Mouse (Mus musculus) T-helper 17 cell (primary cell): ENCODE results near the gene Hnrnpd.

ENCODE experiments used
- in situ Hi-C, 2 experiments: fragments of 300-600 bp; cut with MboI, MseI; formaldehyde crosslinking; loops; 1 replicate in 1 of 2; 2 replicates in 1 of 2; pipeline ENCODE4 v1.15.1; 2025; ENCODE audit warnings: high pct_unique_total_duplicates in 2 of 2

The Hnrnpd gene

GRCm38 (mm10) chr5:99973941-99974340 is 4.8 kb downstream of the Hnrnpd start:
- in situ Hi-C loops = loop anchor here in 1 of 2 experiments (10.0 to 25.0 kb wide), 2 partner anchors 451 to 838 kb away; partner anchors contain the start of gene Abraxas1

- in situ Hi-C loops = loop anchor here in 1 of 2 experiments (25.0 kb wide), 1 partner anchor 852 kb away; the partner anchor contains the start of gene Abraxas1
These were observed 18.8 kb downstream of the Hnrnpd start for GRCm38 (mm10) chr5:99959960-99960359.

GRCm38 (mm10) chr5:99959236-99959936 is 19.4 kb downstream of the Hnrnpd start:
- in situ Hi-C loops = loop anchor here in 1 of 2 experiments (25.0 kb wide), 1 partner anchor 853 kb away; the partner anchor contains the start of gene Abraxas1

- in situ Hi-C loops = loop anchor here in 1 of 2 experiments (25.0 kb wide), 1 partner anchor 854 kb away; the partner anchor contains the start of gene Abraxas1
These were observed 20.1 kb downstream of the Hnrnpd start for GRCm38 (mm10) chr5:99958666-99959065.

- in situ Hi-C loops = loop anchor here in 1 of 2 experiments (25.0 kb wide), 1 partner anchor 858 kb away; the partner anchor contains the start of gene Abraxas1
These were observed 24.9 kb downstream of the Hnrnpd start for GRCm38 (mm10) chr5:99953883-99954282.

- in situ Hi-C loops = loop anchor here in 1 of 2 experiments (25.0 kb wide), 1 partner anchor 860 kb away; the partner anchor contains the start of gene Abraxas1
These were observed 26.2 kb downstream of the Hnrnpd start for GRCm38 (mm10) chr5:99952513-99952912.

GRCm38 (mm10) chr5:99941776-99942502 is 36.8 kb downstream of the Hnrnpd start:
- in situ Hi-C loops = loop anchor here in 1 of 2 experiments (10.0 kb wide), 1 partner anchor 1843 kb away; no protein-coding TSS in a partner anchor

GRCm38 (mm10) chr5:99941273-99941672 is 37.5 kb downstream of the Hnrnpd start:
- in situ Hi-C loops = loop anchor here in 1 of 2 experiments (10.0 kb wide), 1 partner anchor 1844 kb away; no protein-coding TSS in a partner anchor

GRCm38 (mm10) chr5:99939440-99939839 is 39.3 kb downstream of the Hnrnpd start:
- in situ Hi-C loops = no loop called here

- in situ Hi-C loops = no loop called here
These were observed 46.8 kb downstream of the Hnrnpd start for GRCm38 (mm10) chr5:99931910-99932309.

- in situ Hi-C loops = loop anchor here (5.0 to 10.0 kb wide), 2 partner anchors 297 to 314 kb away; no protein-coding TSS in a partner anchor
These were observed 50.8 kb downstream of the Hnrnpd start for GRCm38 (mm10) chr5:99927951-99928350.

GRCm38 (mm10) chr5:99922033-99922432 is 56.7 kb downstream of the Hnrnpd start:
- in situ Hi-C loops = loop anchor here in 1 of 2 experiments (10.0 kb wide), 1 partner anchor 303 kb away; no protein-coding TSS in a partner anchor

- in situ Hi-C loops = no loop called here
These were observed 63.2 kb downstream of the Hnrnpd start for GRCm38 (mm10) chr5:99915494-99915893.

GRCm38 (mm10) chr5:99906181-99906956 is 72.4 kb downstream of the Hnrnpd start, which contains the start of gene Vamp9:
Vamp9 (plus strand) TSS chr5:99906254.
- in situ Hi-C loops = loop anchor here in 1 of 2 experiments (10.0 kb wide), 1 partner anchor 662 kb away; no protein-coding TSS in a partner anchor
